Mouse (Mus musculus) gonadal fat pad, adult 2 months (tissue): ENCODE data around the gene Atg4a-ps. TPM values are rescaled to one million over a fixed set of nuclear protein-coding genes. Genes with fewer than 3 reads are reported as not detected.

Experiments used
- DNase-seq: peaks from one replicate; pipeline ENCODE4 v3.0.0-alpha.2; 2012; ENCODE audit warnings: low read depth
- polyA plus RNA-seq: library from polyadenylated mRNA; depleted of rRNA; stranded (reverse); fragments of >200 nt; gene quantifications from 2 replicates; pipeline ENCODE4 v1.2.3, GENCODE M21; 2012; rRNA removed

Gene Atg4a-ps
- polyA plus RNA-seq, 1 experiment, result 0.76 TPM

DNA sequence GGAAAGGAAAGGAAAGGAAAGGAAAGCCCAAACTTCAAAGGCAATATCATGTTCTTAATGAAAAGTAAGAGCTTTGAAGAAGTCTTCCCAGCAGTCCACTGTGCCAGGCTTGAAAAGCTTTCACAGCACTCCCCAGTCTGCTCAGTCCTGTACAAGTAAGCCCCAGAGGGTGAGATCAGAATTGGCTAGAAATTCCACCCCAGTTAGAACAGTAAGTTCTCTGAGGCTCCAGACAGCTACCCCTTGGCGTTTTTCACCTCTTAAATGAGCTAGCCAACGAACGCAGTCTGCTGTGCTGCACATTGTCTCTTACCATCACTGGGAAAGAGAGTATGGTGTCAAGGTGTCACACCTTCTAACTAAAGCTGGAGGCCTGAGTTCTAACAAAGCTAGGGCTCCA is 18.2 kb downstream of the Atg4a-ps start:
- no peak for DNase-seq

- DNase-seq, result no peak
These were observed 19.4 kb downstream of the Atg4a-ps start for GRCm38 (mm10) chr3:103626481-103626880.

- DNase-seq, result no peak
These were observed 20.7 kb downstream of the Atg4a-ps start for GRCm38 (mm10) chr3:103625169-103625568.

DNA sequence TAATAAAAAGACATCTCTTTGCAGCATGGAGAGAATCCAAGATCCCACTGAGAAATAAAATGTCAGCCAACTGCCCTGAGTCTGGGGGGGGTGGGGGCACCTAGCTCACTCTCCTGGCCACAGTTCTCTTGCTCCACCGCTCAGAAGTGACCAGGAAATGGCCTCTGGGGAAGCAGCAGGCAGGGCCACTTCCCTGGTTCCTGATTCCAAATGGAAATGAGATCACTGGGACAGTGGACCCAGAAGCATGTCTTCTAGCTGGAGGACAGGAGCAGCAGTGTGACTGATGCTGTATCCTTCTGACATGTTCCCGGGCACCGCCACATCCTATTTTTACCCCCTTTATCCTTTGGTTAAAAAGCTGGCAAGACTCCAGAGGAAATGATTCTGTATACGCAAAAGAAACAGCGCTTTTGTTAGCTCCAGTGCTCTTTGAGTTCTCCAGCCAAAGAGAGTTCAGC is 21.2 kb downstream of the Atg4a-ps start:
- DNase-seq, result no peak

- DNase-seq, result no peak
These were observed 21.9 kb downstream of the Atg4a-ps start for GRCm38 (mm10) chr3:103623893-103624470.

GRCm38 (mm10) chr3:103620101-103620500 is 25.8 kb downstream of the Atg4a-ps start:
- DNase-seq, result no peak

DNA sequence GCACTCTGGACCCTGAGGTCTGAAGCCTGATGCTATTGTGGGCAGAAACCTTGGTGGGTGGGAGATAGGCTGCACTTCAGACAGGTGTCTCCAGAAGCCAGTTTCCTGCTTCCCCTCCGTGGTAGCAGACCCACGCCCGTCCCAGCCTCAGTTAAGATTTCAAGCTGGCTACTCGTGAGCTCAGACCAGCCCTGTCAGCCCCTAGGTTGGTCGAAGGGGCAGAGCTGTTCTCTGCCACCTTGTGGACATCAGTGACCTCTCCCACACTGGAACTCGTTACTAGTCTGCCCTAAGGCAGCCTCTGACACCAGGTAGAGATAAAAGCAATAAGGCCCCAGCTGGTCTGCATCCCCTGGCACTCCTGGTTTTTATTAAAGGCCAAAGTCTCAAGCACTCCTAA is 28.9 kb downstream of the Atg4a-ps start:
- DNase-seq, result no peak

DNA sequence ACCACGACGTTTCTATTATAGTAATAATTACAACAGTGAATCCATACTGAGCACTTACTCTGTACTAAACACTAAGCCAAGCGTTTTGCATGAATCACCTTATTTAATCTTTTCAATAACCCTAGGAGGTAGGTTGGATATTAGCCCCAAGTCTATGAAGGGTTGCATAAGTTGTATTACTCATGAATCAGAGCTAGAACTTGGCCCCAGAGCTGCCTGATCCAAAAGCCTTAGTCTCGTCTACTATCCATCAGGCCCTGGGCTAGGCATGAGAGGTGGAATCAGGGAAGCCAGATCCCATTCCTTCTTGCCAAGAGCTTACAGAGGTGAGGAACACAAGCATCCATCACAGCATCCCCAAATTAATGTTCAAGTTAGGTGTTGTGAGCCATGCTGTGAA is 30.2 kb downstream of the Atg4a-ps start:
- no peak for DNase-seq

DNA sequence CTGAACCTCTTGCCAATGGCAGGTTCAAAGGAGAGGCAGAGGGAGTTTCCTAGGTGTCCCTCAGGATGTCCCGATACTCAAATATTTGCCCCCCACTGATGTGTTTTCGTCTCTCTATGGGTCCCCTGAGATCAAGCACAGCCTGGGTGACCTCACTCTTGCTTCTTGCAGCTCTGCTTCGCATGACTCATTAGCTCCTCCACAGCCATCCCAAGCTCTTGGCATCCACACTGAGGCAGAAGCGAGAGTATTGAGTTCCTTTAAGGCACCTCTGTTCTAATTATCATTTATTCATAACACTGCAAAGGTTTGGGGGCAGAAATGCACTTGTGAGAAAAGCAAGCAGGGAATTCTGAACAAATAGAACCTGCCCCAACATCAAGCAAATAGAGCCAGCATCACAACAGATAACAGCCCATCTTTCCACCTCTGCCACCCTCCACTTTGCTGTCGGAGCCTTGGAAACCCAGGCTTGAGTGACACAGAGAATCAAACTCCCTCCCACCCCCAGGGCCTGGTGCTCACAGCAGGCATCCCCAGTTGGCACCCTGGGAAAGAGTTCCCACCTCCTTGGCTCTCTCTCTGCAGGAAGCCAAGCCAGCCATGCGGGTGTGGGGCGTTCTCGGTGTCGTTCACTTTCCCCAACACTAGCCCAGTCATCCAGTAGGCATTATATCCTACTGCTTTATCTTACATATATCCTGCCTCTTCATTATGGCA is 33.1 kb downstream of the Atg4a-ps start:
- no peak for DNase-seq

- no peak for DNase-seq
These were observed 35.6 kb downstream of the Atg4a-ps start for GRCm38 (mm10) chr3:103610231-103610630.

- DNase-seq, result no peak
These were observed 38.9 kb downstream of the Atg4a-ps start for GRCm38 (mm10) chr3:103606660-103607595.

- DNase-seq, result no peak
These were observed 39.7 kb downstream of the Atg4a-ps start for GRCm38 (mm10) chr3:103606045-103606597.

DNA sequence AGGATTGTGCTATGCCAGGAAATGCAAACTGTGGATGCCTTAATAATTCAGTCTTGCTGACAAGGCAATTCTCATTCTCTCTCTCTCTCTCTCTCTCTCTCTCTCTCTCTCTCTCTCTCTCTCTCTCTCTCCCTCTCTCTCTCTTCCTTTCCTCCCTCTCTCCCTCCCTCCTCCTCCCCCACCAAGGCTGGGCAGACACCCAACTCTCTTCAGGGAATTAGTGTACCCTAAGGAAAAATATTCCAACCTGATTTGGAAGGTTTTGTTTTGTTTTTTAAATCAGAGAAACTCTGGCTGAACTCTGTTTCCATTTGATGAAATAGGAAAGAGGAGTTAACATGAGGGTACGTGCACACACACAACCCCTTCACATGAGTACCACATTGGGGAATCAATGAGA is 44.3 kb downstream of the Atg4a-ps start:
- DNase-seq, result no peak

DNA sequence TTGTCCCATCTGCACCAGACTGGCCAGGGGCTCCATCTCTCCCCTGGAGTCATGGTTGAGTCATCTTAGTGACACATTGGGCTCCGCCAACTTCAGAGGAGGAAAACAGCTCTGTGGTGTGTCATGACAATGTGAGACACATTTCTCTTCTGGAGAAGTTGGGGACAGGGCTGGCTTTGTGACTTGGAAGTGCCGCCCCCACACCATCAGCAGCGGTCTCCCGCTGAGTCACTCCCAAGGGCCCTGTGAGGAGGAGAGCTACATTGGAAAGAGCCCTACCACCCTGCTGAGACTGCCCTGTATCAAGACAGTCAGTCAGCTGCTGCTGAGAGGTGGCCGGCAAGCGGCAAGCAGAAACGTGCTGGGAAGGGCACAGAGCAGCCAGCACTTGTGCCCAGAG is 44.9 kb downstream of the Atg4a-ps start:
- DNase-seq, result no peak

GRCm38 (mm10) chr3:103597586-103597985 is 48.3 kb downstream of the Atg4a-ps start:
- peak; percentile 28 for DNase-seq

DNA sequence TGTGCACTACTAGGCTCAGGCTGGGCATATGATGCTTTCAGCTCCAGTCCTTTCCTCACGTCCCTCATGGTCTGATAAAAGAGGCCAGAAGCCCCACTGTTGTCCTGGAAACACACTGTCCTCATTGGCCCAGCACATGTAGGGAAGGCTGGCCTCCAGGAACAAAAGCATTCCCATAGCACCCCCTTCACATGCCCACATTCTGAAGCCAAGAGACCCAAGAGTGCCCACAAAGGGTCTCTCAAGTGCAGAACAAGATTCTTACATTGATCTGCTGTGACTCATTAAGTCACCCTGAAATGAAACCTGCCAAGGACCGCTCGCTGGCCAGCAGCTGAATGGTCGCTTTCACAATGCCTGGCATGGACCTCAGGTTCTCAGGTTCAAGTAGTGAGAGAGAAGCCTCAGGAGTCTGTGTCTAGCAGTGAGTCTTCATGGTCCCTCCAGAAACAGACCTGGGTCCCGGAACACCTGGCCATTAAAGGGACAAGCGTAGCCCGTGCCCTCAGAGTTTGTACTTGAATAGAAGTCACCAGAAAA is 50.5 kb downstream of the Atg4a-ps start:
- peak; percentile 31 for DNase-seq

Other genes starting within 250 kb of the Atg4a-ps start
- not detected in 2 replicates for gene Syt6, start 70.8 kb downstream of the Atg4a-ps start, polyA plus RNA-seq
- 29.4 and 30.5 TPM in 2 replicates for gene Olfml3, start 91.9 kb upstream of the Atg4a-ps start, polyA plus RNA-seq
- not detected in 2 replicates for gene Gm10964, start 93.3 kb upstream of the Atg4a-ps start, polyA plus RNA-seq
- 63.1 and 88.4 TPM in 2 replicates for gene Hipk1, start 145.5 kb upstream of the Atg4a-ps start, polyA plus RNA-seq
- 12.7 and 17.2 TPM in 2 replicates for gene Dclre1b, start 163.4 kb upstream of the Atg4a-ps start, polyA plus RNA-seq
- 16.7 and 21.6 TPM in 2 replicates for gene Ap4b1, start 163.5 kb upstream of the Atg4a-ps start, polyA plus RNA-seq
- gene Gm43064, start 163.5 kb upstream of the Atg4a-ps start, polyA plus RNA-seq, result 0.72 and 0.74 TPM in 2 replicates
- gene Bcl2l15, start 186.5 kb upstream of the Atg4a-ps start, polyA plus RNA-seq, result 101 and 104 TPM in 2 replicates
- 24.0 and 30.1 TPM in 2 replicates for gene Ptpn22, start 213.7 kb upstream of the Atg4a-ps start, polyA plus RNA-seq